Mouse (Mus musculus) myocyte (in vitro differentiated cells): Measurements from ENCODE around the gene Tesk2.

Experiments used
- E2F4 ChIP-seq: IDR thresholded peaks from one replicate; pipeline ENCODE4 v1.6.1; 2011; ENCODE audit warnings: mild to moderate bottlenecking, control low read depth, moderate library complexity; ENCODE audit not compliant: insufficient read depth
- MAX ChIP-seq: IDR thresholded peaks from one replicate; pipeline ENCODE4 v1.6.1; 2011; ENCODE audit warnings: low read depth, mild to moderate bottlenecking, control low read depth
- POLR2A ChIP-seq: IDR thresholded peaks from one replicate; pipeline ENCODE4 v1.6.1; 2011; ENCODE audit warnings: low read depth, mild to moderate bottlenecking, control low read depth, moderate library complexity; ENCODE audit not compliant: insufficient read length

DNA sequence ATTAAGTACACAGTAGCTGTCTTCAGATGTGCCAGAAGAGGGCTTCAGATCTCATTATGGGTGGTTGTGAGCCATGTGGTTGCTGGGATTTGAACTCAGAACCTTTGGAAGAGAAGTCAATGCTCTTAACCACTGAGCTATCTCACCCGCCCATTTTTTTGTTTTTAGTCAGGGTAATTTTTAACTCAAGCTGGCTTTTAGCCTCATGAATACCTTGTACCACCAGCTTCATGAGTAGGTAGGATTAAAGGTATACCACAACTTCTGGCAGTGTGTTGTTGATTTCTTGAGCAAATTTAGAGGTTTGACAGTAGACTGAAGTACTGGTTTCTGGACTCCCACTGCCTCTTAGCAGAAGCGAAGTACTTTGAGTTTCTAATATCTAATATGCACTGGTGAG lies 28.6 kb upstream of the Tesk2 start:
- TF ChIP-seq POLR2A, result no peak
- no peak for TF ChIP-seq E2F4
- TF ChIP-seq MAX, result no peak
